8 mouse cellular contexts compared by ENCODE assay signal in genomic region chr7:125444076-125444463, GRCm38 (mm10). TPM values are rescaled to one million over a fixed set of nuclear protein-coding genes. Genes with fewer than 3 reads are reported as not detected.
DNase-seq lines count a peak whose midpoint lies in the region; ATAC-seq and TF ChIP-seq lines count a peak whose summit lies in the region.

No protein-coding gene starts in this region.

- H3K4me2 ChIP-seq in forebrain, postnatal 0 days (ENCODE audit: low read depth): peak overlapping the region; percentile 75
- H3K4me2 ChIP-seq in limb, embryonic 13.5 days (replicated peaks): peak overlapping the region; percentile 85

- peak overlapping the region; percentile 80 for H3K9ac ChIP-seq in forebrain, postnatal 0 days
- H3K9ac ChIP-seq in limb, embryonic 13.5 days: peak overlapping the region; percentile 73

- 0 out of 2 replicates have a peak, but pooled peaks have one; percentile 0 for ATAC-seq in forebrain, postnatal 0 days
- ATAC-seq in limb, embryonic 13.5 days (ENCODE audit: low FRiP score, low read depth): no peak
- 0 out of 2 replicates have a peak, but pooled peaks have one; percentile 6 for ATAC-seq in monocyte, adult 5-6 weeks (replicated peaks; ENCODE audit: insufficient number of reproducible peaks, low FRiP score, low TSS enrichment, poor library complexity, severe bottlenecking)

- no peaks in the 10 kb centered on the region for H3K9me3 ChIP-seq in forebrain, postnatal 0 days (ENCODE audit: low read length)
- H3K9me3 ChIP-seq in limb, embryonic 13.5 days: no peaks in the 10 kb centered on the region

- no peaks in the 10 kb centered on the region for H3K27me3 ChIP-seq in forebrain, postnatal 0 days (ENCODE audit: insufficient read depth, low read length)
- H3K27me3 ChIP-seq in limb, embryonic 13.5 days: no peaks in the 10 kb centered on the region

- DNase-seq in layer of hippocampus, adult 11-12 months (ENCODE audit: low spot score): peak; percentile 26
- no peak for DNase-seq in layer of hippocampus, adult 18-20 months (ENCODE audit: low spot score in 2 of 2)
- no peak for DNase-seq in forebrain, postnatal 0 days
- DNase-seq in retina, postnatal 1 day: no peak
- no peak for DNase-seq in urinary bladder, postnatal 10 days (ENCODE audit: low spot score)

- peak overlapping the region; percentile 63 for H3K4me3 ChIP-seq in cortical plate, adult 2 months (ENCODE audit: insufficient read depth, low read length)
- peak overlapping the region; percentile 60 for H3K4me3 ChIP-seq in forebrain, postnatal 0 days (ENCODE audit: low read depth, low read length)
- peak overlapping the region; percentile 54 for H3K4me3 ChIP-seq in limb, embryonic 13.5 days

- 0 out of 2 replicates have a peak overlapping the region, but pooled peaks have one; percentile 14 for H3K27ac ChIP-seq in cortical plate, adult 2 months (ENCODE audit: insufficient read depth, low read length)
- peak overlapping the region; percentile 98 for H3K27ac ChIP-seq in forebrain, postnatal 0 days (ENCODE audit: low read depth, low read length)
- peak overlapping the region; percentile 93; the same call in 1 of the 2 replicates for H3K27ac ChIP-seq in limb, embryonic 13.5 days

- no peak for TF ChIP-seq CTCF in cortical plate, adult 2 months (IDR thresholded peaks at IDR 0.05; ENCODE audit: extremely low read depth, insufficient read depth, low read length)
- TF ChIP-seq CTCF in forebrain, postnatal 0 days (IDR thresholded peaks at IDR 0.05; ENCODE audit: low read depth): no peak

- H3K36me3 ChIP-seq in forebrain, postnatal 0 days (ENCODE audit: insufficient read depth): no peaks in the 10 kb centered on the region
- H3K36me3 ChIP-seq in limb, embryonic 13.5 days: no peaks in the 10 kb centered on the region

- WGBS in forebrain, postnatal 0 days: 26% methylated on average over 10 of the region's 10 CpGs
- WGBS in limb, embryonic 13.5 days: 26% methylated on average over 10 of the region's 10 CpGs

- H3K4me1 ChIP-seq in cortical plate, adult 2 months (ENCODE audit: control insufficient read depth, insufficient read depth, low read length): peaks cover 5% of the 10 kb centered on the region; the same call in 1 of the 2 replicates
- H3K4me1 ChIP-seq in forebrain, postnatal 0 days (ENCODE audit: insufficient read depth): peaks cover 8% of the 10 kb centered on the region
- peaks cover 23% of the 10 kb centered on the region for H3K4me1 ChIP-seq in limb, embryonic 13.5 days

- no peak for TF ChIP-seq POLR2A in cortical plate, adult 2 months (IDR thresholded peaks at IDR 0.05; ENCODE audit: extremely low read depth, insufficient read depth, low read length)

RNA-seq across cellular contexts. Expression of gene Kdm8, which starts 0.4 kb away (rescaled TPM):
- 1 to 10 TPM; 3.2 to 4.8 TPM for total RNA-seq in layer of hippocampus, adult 18-20 months (2021)
- 5.5 TPM in 2 replicates for polyA plus RNA-seq in cortical plate, adult 2 months (2012; rRNA removed)
- 4.7 and 6.9 TPM in 2 replicates for total RNA-seq in forebrain, postnatal 0 days (2014; rRNA removed)
- 1.9 and 3.1 TPM in 2 replicates for polyA plus RNA-seq in forebrain, postnatal 0 days (2015; fragmentation: Nextera tagmentation; extraction: Ambion mirVana)
- 11.1 and 12.5 TPM in 2 replicates for polyA plus RNA-seq in limb, embryonic 13.5 days (2015; fragmentation: Nextera tagmentation; extraction: Ambion mirVana)
- total RNA-seq in monocyte, adult 5-6 weeks (2017): 0.75 to 5.1 TPM (median 2.6 TPM) in 3 replicates

RNA-seq across cellular contexts. Expression of gene Nsmce1, which starts 47.3 kb away (rescaled TPM):
- 10 to 100 TPM; 14.2 to 15.9 TPM for total RNA-seq in layer of hippocampus, adult 18-20 months (2021)
- polyA plus RNA-seq in cortical plate, adult 2 months (2012; rRNA removed): 25.6 and 27.6 TPM in 2 replicates
- 43.3 and 58.6 TPM in 2 replicates for total RNA-seq in forebrain, postnatal 0 days (2014; rRNA removed)
- polyA plus RNA-seq in forebrain, postnatal 0 days (2015; fragmentation: Nextera tagmentation; extraction: Ambion mirVana): 107 and 123 TPM in 2 replicates
- 121 and 122 TPM in 2 replicates for polyA plus RNA-seq in limb, embryonic 13.5 days (2015; fragmentation: Nextera tagmentation; extraction: Ambion mirVana)
- 24.3 to 43.0 TPM (median 42.0 TPM) in 3 replicates for total RNA-seq in monocyte, adult 5-6 weeks (2017)

Comparison
In these comparisons a context has a peak if more than half of its experiments do, and no peak if none do; other contexts are left out.
1. H3K27ac ChIP-seq: peak in every context shown above with its lines; median percentile 98 in forebrain, postnatal 0 days; 93 in limb, embryonic 13.5 days; 14 in cortical plate, adult 2 months.